ENCODE assay signal across 8 mouse cellular contexts in the genomic region with DNA sequence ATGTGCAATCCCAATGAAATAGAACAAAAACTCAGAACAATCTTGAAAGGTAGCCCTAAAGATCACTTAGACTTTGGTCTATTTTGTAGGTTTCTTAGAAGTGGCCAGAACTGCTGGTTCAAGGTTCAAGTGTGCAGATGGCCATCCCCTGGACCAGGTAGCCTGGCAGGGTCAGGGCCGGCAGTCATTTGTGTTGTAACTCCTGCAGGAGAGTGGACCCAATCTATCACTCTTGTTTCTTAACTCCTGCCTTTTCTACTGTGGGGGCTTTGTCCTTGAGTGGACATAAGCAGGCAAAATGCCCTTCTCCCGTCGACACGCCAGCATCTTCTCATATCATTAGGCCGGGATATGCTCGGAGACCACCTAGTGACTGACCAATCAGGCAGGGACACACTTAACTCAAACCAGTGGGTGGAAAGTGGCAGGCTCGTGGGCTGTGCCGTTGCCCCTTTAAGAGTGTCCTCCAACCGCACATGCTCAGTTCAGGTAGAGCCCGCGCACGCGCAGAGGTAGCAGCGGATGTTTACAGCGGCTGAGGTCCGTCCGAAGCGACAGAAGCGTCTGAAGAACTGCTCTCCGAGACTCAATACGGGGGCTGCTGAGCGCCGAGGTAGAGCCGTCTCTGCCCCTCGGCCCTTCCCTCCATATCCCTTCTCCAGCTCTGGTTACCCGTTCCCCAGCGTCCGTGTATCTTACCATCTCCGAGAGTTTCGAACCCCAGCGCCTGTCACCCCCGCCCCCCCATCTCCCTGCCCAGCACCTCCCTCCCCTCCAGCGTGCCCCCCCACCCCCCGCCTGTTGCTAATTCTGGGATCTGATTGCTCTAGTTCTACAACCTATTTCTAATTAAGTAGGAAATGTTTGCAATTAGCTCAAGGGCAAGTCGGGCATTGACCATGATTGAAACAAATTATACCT. TPM values are rescaled to one million over a fixed set of nuclear protein-coding genes. Genes with fewer than 3 reads are reported as not detected.
DNase-seq lines count a peak whose midpoint lies in the region; ATAC-seq and TF ChIP-seq lines count a peak whose summit lies in the region.

Gene Pcmtd2 (plus strand): TSS at position 483 of the 921 bp plus-strand sequence.

- H3K4me1 ChIP-seq in E14TG2a.4 (replicated peaks; ENCODE audit: low read depth, low read length) = peaks cover 17% of the 10 kb centered on the region
- peaks cover 15% of the 10 kb centered on the region for H3K4me1 ChIP-seq in forebrain, embryonic 12.5 days
- H3K4me1 ChIP-seq in heart, postnatal 0 days (ENCODE audit: control insufficient read depth, insufficient read depth) = peaks cover 4% of the 10 kb centered on the region
- H3K4me1 ChIP-seq in liver, embryonic 16.5 days (ENCODE audit: control insufficient read depth, low read depth, low read length) = peaks cover 14% of the 10 kb centered on the region
- peaks cover 18% of the 10 kb centered on the region for H3K4me1 ChIP-seq in neural tube, embryonic 13.5 days (replicated peaks)
- H3K4me1 ChIP-seq in testis, adult 2 months (ENCODE audit: control insufficient read depth, insufficient read depth, low read length) = peaks cover 6% of the 10 kb centered on the region

- H3K9ac ChIP-seq in forebrain, embryonic 12.5 days = peak within 1 kb of the TSS; percentile 83
- peak within 1 kb of the TSS; percentile 70 for H3K9ac ChIP-seq in heart, postnatal 0 days (replicated peaks; ENCODE audit: low read depth, low read length)
- H3K9ac ChIP-seq in liver, embryonic 16.5 days (ENCODE audit: low read depth, low read length) = peak within 1 kb of the TSS; percentile 84
- peak within 1 kb of the TSS; percentile 82 for H3K9ac ChIP-seq in neural tube, embryonic 13.5 days

- peak; percentile 85 for DNase-seq in c-Kit-positive CD71-positive TER-119-positive erythroid progenitor cells, embryonic 14.5 days (ENCODE audit: low spot score)
- DNase-seq in heart, postnatal 0 days (ENCODE audit: low spot score) = peak; percentile 94
- DNase-seq in kidney, postnatal 4 days = peak; percentile 93 to 96

- no peak for TF ChIP-seq EP300 in heart, postnatal 0 days (IDR thresholded peaks at IDR 0.05; ENCODE audit: low read depth)

- peak within 1 kb of the TSS; percentile 79 for H3K4me3 ChIP-seq in E14TG2a.4 (replicated peaks; ENCODE audit: low read length)
- peak within 1 kb of the TSS; percentile 81 for H3K4me3 ChIP-seq in forebrain, embryonic 12.5 days (replicated peaks)
- peak within 1 kb of the TSS; percentile 71 for H3K4me3 ChIP-seq in heart, postnatal 0 days (ENCODE audit: low read depth, low read length)
- H3K4me3 ChIP-seq in liver, embryonic 16.5 days (ENCODE audit: low read depth, low read length) = peak within 1 kb of the TSS; percentile 75
- H3K4me3 ChIP-seq in neural tube, embryonic 13.5 days = peak within 1 kb of the TSS; percentile 67
- peak within 1 kb of the TSS; percentile 99 for H3K4me3 ChIP-seq in testis, adult 2 months (ENCODE audit: control insufficient read depth, low read depth, low read length)

- H3K4me2 ChIP-seq in forebrain, embryonic 12.5 days = peak within 1 kb of the TSS; percentile 68
- H3K4me2 ChIP-seq in heart, postnatal 0 days (ENCODE audit: low read depth, low read length) = peak within 1 kb of the TSS; percentile 65
- H3K4me2 ChIP-seq in liver, embryonic 16.5 days (ENCODE audit: low read depth, low read length) = peak within 1 kb of the TSS; percentile 83
- peak within 1 kb of the TSS; percentile 73 for H3K4me2 ChIP-seq in neural tube, embryonic 13.5 days

- TF ChIP-seq CTCF in E14TG2a.4 (conservative IDR thresholded peaks at IDR 0.05; ENCODE audit: low read length) = no peak
- TF ChIP-seq CTCF in heart, postnatal 0 days (IDR thresholded peaks at IDR 0.05; ENCODE audit: low read depth) = no peak
- no peak for TF ChIP-seq CTCF in testis, adult 2 months (IDR thresholded peaks at IDR 0.05; ENCODE audit: control insufficient read depth, insufficient read depth, insufficient replicate concordance, low read depth, low read length)

- peak; percentile 95 for TF ChIP-seq POLR2A in testis, adult 2 months (IDR thresholded peaks at IDR 0.05; ENCODE audit: control insufficient read depth, low read depth, low read length)

- peak within 1 kb of the TSS; percentile 87 for H3K27ac ChIP-seq in forebrain, embryonic 12.5 days
- H3K27ac ChIP-seq in heart, postnatal 0 days (ENCODE audit: low read depth) = peak within 1 kb of the TSS; percentile 93
- peak within 1 kb of the TSS; percentile 79 for H3K27ac ChIP-seq in liver, embryonic 16.5 days (ENCODE audit: low read length)
- H3K27ac ChIP-seq in neural tube, embryonic 13.5 days (replicated peaks) = peak within 1 kb of the TSS; percentile 83
- H3K27ac ChIP-seq in testis, adult 2 months (ENCODE audit: control insufficient read depth, insufficient read depth, low read depth, low read length) = peak within 1 kb of the TSS; percentile 95

- H3K9me3 ChIP-seq in E14TG2a.4 (ENCODE audit: low read length) = no peaks in the 10 kb centered on the region
- no peaks in the 10 kb centered on the region for H3K9me3 ChIP-seq in forebrain, embryonic 12.5 days
- H3K9me3 ChIP-seq in heart, postnatal 0 days (replicated peaks; ENCODE audit: control insufficient read depth, low read length) = no peaks in the 10 kb centered on the region
- H3K9me3 ChIP-seq in liver, embryonic 16.5 days (replicated peaks; ENCODE audit: control insufficient read depth, low read length) = no peaks in the 10 kb centered on the region
- H3K9me3 ChIP-seq in neural tube, embryonic 13.5 days = no peaks in the 10 kb centered on the region

- H3K36me3 ChIP-seq in E14TG2a.4 (ENCODE audit: insufficient read depth, low read length) = peaks cover 4% of the 10 kb centered on the region
- peaks cover 5% of the 10 kb centered on the region; the same call in 1 of the 2 replicates for H3K36me3 ChIP-seq in forebrain, embryonic 12.5 days (replicated peaks)
- peaks cover 15% of the 10 kb centered on the region for H3K36me3 ChIP-seq in heart, postnatal 0 days (replicated peaks; ENCODE audit: control insufficient read depth, insufficient read depth, low read length)
- H3K36me3 ChIP-seq in liver, embryonic 16.5 days (ENCODE audit: control insufficient read depth, insufficient read depth) = no peaks in the 10 kb centered on the region
- peaks cover 5% of the 10 kb centered on the region for H3K36me3 ChIP-seq in neural tube, embryonic 13.5 days
- H3K36me3 ChIP-seq in testis, adult 2 months (ENCODE audit: control insufficient read depth, insufficient read depth, low read length) = no peaks in the 10 kb centered on the region

- under 1% methylated on average over 35 of the region's 35 CpGs for WGBS in forebrain, embryonic 12.5 days
- under 1% methylated on average over 35 of the region's 35 CpGs for WGBS in heart, postnatal 0 days
- 2% methylated on average over 35 of the region's 35 CpGs for WGBS in liver, embryonic 16.5 days (ENCODE audit: insufficient replicate concordance)
- under 1% methylated on average over 35 of the region's 35 CpGs for WGBS in neural tube, embryonic 13.5 days

- H3K27me3 ChIP-seq in E14TG2a.4 (ENCODE audit: insufficient read depth, low read length) = 0 out of 2 replicates have a peak, but pooled peaks cover 1% of the 10 kb centered on the region
- H3K27me3 ChIP-seq in forebrain, embryonic 12.5 days = no peaks in the 10 kb centered on the region
- H3K27me3 ChIP-seq in heart, postnatal 0 days (ENCODE audit: control insufficient read depth, insufficient read depth, low read length) = no peaks in the 10 kb centered on the region
- H3K27me3 ChIP-seq in liver, embryonic 16.5 days (ENCODE audit: control insufficient read depth, insufficient read depth, low read depth, low read length) = no peaks in the 10 kb centered on the region
- H3K27me3 ChIP-seq in neural tube, embryonic 13.5 days = no peaks in the 10 kb centered on the region
- H3K27me3 ChIP-seq in testis, adult 2 months (ENCODE audit: control insufficient read depth, insufficient read depth, low read length) = no peaks in the 10 kb centered on the region

- ATAC-seq in forebrain, embryonic 12.5 days (ENCODE audit: low FRiP score) = peak; percentile 97
- peak; percentile 99 for ATAC-seq in heart, postnatal 0 days (ENCODE audit: insufficient read depth, low read depth)
- peak; percentile 98 for ATAC-seq in liver, embryonic 16.5 days (ENCODE audit: low read depth)
- ATAC-seq in neural tube, embryonic 13.5 days (ENCODE audit: low read depth) = peak; percentile 99

RNA-seq across cellular contexts. Expression of gene Pcmtd2, which starts in this region (rescaled TPM):
- 36.2 and 36.9 TPM in 2 replicates for polyA plus RNA-seq in forebrain, embryonic 12.5 days (2016; fragmentation: Nextera tagmentation; extraction: Ambion mirVana)
- 18.3 and 40.2 TPM in 2 replicates for total RNA-seq in heart, postnatal 0 days (2014; rRNA removed; ENCODE audit: low replicate concordance)
- 28.9 and 34.7 TPM in 2 replicates for polyA plus RNA-seq in heart, postnatal 0 days (2015; fragmentation: Nextera tagmentation; extraction: Ambion mirVana)
- 17.4 and 18.6 TPM in 2 replicates for polyA plus RNA-seq in liver, embryonic 16.5 days (2015; fragmentation: Nextera tagmentation; extraction: Ambion mirVana)
- polyA plus RNA-seq in neural tube, embryonic 13.5 days (2015; fragmentation: Nextera tagmentation; extraction: Ambion mirVana) = 33.2 and 38.3 TPM in 2 replicates
- polyA plus RNA-seq in testis, adult 2 months (2012; rRNA removed) = 24.7 and 25.5 TPM in 2 replicates

Comparison
In these comparisons a context has a peak if more than half of its experiments do, and no peak if none do; other contexts are left out.
1. Peak in every context shown above with its lines: DNase-seq, ATAC-seq, H3K4me3 ChIP-seq and H3K27ac ChIP-seq.